Mouse (Mus musculus): ENCODE measurements around the gene Emc10.

Emc10 gene

GRCm38 (mm10) chr7:44525126-44525832, 28.9 kb upstream of the Emc10 start:
- no peak for DNase-seq (ENCODE audit: low read depth, low spot score)

DNA sequence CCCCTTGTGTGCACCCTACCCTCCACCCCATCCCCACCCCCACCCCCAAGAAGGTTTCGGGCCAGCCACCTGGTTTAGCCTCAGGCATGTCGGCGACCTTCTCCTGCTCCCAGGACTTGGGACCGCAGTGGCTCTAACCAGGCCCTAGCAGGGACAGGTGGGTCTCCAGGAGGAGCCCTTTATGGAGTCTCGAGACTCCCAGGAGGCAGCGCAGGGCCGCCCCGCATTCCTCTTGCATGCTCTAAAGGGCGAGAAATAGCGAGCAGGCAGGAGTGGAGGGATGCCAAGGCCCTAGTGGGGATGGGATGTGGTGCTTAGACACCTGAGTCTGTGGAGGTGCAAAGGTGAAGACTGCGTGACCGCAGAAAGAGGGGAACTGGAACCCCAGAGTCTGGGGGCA, 28.2 kb upstream of the Emc10 start, which contains the start of gene Mybpc2:
TSS of gene Mybpc2 (minus strand) at position 155 of the 400 bp plus-strand sequence.
- DNase-seq (ENCODE audit: low read depth, low spot score) = no peak

- no peak for DNase-seq (ENCODE audit: low read depth, low spot score)
Observed at GRCm38 (mm10) chr7:44523056-44523455, 26.7 kb upstream of the Emc10 start.

DNA sequence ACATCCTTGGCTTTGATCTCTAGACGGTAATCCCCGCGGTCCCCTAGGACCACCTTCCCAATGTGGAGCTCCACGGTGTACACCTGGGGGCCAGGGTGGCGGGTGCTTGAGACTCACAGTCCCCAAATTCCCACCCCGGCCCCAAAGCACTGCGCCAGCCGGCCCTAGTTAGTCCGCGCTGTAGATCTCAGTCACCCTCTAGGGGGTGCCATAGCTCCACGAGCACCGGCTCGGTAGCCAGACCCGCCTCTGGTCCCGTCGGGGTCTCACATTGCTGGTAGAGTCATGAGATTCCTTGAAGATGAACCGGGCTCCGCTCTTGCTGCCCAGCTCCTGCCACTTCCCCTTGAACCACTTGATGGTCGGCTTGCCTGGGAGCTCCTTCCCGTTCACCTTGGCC, 25.4 kb upstream of the Emc10 start:
- no peak for DNase-seq (ENCODE audit: low read depth, low spot score)

DNA sequence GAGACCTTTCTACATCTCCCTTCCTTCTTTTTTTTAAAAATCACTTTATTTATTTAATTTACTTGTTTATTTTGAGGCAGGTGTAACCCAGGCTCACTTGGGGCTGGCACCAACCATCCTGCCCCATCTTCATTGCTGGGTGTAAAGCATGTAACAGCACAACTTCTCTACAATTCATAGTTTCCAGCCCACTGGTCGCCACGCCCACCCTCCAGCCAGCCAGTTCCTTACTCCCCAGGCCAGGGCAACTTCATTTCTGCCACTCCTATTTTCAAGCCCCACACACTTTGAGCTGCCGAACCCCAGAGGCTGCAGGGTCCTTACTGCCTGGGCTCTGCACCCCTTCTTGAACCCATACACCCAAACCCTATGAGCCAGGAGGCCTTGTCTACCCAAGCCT, 24.7 kb upstream of the Emc10 start:
- no peak for DNase-seq (ENCODE audit: low read depth, low spot score)

GRCm38 (mm10) chr7:44519240-44519913, 23.0 kb upstream of the Emc10 start:
- no peak for DNase-seq (ENCODE audit: low read depth, low spot score)

DNA sequence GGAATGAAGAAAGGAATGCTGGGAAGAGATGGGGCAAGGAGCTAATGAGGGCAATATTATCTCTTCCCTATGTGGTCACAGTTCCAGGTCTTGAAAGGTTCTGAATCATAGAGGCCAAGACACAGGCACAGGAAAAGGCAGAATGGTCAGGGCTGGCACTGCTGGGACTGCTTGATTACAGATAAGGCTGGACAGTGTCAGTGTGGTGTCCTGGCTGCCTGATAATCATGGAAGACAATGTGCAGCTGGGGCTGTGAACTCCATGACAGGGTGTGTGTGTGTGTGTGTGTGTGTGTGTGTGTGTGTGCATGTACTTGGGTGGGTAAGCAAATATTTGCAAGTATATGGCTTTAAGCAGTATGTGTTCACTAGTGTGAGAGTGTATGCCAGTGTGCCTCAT, 11.2 kb upstream of the Emc10 start:
- no peak for DNase-seq (ENCODE audit: low read depth, low spot score)

DNA sequence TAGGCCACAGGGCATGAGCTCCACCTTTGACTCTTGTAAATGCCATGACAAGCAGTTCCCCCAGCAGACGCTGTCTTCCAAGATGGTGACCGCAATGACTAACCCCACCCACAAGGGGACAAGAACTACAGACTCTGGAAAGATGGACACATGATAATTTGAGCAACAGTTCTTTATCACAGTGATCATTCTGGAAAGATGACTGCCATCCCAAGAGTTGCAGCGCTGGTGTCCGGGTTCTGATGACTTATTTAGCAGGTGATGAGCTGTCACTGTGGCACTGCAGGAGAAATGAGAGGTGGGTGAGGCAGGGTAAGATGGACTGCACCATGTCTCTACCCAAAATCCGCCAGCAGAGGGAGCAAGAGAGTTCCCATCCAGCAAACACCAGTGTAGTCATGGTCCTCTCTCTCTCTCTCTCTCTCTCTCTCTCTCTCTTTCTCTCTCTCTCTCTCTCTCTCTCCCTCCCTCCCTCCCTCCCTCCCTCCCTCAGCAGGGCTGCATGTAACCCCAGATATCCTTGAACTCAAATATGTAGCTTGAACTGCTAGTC, 5.3 kb upstream of the Emc10 start:
- peak; percentile 76 for DNase-seq (ENCODE audit: low read depth, low spot score)

GRCm38 (mm10) chr7:44500046-44500445, 3.7 kb upstream of the Emc10 start:
- DNase-seq (ENCODE audit: low read depth, low spot score) = no peak

GRCm38 (mm10) chr7:44498922-44499321, 2.6 kb upstream of the Emc10 start:
- no peak for DNase-seq (ENCODE audit: low read depth, low spot score)

DNA sequence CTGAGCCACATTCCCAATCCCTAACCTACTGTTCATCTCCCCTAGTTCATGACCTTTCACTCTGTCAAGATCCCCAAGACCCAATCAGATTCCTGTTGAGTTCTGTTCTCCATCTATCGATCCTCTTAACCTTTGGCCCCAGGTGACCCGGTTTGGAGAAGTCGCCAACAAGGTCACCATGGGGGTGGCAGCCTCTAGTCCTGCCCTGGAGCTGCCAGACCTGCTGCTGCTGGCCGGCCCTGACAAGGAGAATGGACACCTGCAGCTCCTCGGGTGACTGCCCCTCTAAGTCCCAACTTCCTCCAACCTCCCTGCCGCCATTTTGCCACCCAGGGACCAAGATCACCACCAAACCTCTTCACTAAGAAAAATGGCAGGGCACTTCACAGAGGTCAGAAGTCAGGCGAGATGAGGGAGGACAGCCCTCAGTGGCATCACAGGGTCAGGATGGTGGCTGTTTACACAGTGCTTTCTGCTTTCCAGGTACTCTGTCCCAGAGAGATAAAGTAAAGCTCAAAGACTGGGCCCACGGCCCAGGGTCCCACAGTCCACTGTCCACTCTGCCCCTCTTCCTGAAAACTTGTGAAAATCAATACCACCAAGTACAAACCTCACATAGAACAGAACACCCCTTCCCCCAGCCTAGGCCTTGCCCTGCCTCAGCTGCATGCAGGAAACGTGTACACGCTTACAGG, 1.2 kb upstream of the Emc10 start:
- DNase-seq (ENCODE audit: low read depth, low spot score) = no peak

DNA sequence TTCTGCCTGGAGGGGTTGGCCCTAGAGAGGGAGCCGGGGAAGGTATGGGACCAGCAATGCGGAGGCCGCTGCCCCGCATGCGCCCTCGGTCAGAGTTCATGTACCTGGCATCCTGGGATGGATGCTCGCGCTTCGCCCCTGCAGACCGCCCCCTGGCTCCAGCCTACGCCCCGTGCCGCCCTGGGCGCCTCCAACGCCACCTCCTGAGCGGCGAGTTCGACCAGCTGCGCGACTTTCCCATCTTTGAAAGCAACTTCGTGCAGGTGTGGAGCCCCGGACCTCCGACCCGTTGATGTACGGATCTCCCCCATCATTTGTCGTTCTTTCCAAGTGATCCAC, 411 bp upstream of the Emc10 start:
- no peak for DNase-seq (ENCODE audit: low read depth, low spot score)

DNA sequence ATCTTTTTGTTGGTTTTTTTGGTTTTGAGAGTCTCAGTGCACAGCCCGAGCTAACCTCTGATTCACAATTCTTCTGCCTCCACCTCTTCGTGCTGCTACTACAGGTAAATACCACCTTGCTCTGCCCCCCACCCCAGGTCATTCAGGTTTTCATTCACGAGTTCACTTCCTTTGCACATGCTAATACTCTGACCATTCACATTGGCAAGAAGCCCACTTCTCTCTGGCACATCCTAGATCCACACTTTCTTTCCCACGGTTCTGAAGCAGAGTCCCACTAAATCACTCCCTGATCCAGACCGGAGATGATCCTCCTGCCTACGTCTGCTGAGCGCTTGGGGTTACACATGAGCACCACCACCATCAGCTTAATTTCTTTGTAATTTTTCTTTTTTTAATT, 1.2 kb downstream of the Emc10 start:
- no peak for DNase-seq (ENCODE audit: low read depth, low spot score)

DNA sequence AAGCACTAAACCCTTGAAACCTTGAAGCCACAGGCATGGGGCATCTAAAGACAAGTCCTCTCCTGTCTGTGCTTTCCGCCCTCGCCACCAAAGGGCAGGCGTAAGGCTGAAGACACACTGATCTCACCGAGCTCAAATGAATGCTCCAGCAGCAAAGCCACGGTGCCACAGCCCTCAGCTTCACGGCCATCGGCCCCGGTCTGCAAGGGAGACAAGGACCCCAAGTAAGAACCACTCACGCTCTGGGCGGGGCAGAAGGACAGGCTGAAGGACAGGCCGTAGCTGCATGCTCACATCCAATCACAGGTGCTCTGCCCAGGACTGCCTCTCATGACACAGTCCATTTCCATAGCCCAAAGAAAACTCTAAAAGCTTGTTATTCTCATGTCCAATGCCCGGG, 1.6 kb downstream of the Emc10 start:
- no peak for DNase-seq (ENCODE audit: low read depth, low spot score)

DNA sequence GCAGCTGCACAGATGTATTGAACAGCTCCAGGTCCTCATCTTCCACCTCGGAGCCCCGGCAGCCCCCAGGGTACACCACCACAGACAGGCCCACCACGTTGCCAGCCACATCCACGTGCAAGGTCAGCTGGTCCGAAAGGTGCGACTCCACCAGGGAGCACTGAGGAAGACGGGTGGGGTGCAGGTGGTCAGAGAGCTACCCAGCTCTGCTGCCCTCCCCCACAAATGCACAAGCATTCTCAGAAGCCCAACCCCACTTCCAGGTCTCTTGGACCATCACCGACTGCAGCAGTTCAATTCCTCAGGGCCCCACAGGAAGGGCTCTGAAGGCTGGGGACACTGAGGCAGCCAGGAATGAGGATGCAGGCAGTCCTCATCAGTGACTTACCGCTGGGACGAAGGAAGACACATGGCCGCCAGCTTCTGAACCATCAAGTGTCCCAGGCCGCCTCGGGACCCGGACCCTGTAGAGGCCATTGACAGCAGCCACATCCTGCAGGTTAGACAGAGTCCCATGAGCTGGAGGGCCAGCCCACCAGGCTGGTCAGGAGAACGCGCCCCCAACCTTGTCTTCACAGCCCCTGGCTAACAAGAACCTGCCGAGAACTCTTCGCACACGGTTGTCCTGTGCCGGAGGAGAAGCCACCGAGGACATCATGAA, 4.0 kb downstream of the Emc10 start:
- DNase-seq (ENCODE audit: low read depth, low spot score) = no peak

GRCm38 (mm10) chr7:44491391-44491790, 4.9 kb downstream of the Emc10 start:
- DNase-seq (ENCODE audit: low read depth, low spot score) = no peak

- DNase-seq (ENCODE audit: low read depth, low spot score) = no peak
Observed at GRCm38 (mm10) chr7:44490281-44490680, 6.0 kb downstream of the Emc10 start.

GRCm38 (mm10) chr7:44488545-44488944, 7.8 kb downstream of the Emc10 start:
- no peak for DNase-seq (ENCODE audit: low read depth, low spot score)

DNA sequence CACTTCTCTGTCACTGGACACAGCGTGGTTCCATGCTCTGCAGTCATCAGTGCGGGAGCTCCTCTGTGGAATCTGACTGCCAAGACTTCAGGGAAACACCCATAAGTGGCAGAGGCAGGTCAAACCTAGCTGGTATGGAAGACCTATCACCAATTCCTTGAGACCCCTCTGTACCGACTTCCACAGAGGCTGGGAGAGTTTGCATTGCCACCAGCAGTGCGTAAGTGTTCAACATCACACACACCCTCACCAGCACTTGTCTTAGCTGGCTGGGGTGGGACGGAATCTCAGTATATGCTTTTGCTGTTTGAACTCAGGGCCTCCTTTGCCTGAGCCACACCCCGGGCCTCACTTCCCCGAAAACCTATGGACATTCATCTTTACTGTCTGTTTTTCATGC, 8.4 kb downstream of the Emc10 start:
- no peak for DNase-seq (ENCODE audit: low read depth, low spot score)

- DNase-seq (ENCODE audit: low read depth, low spot score) = no peak
Observed at GRCm38 (mm10) chr7:44486927-44487575, 9.3 kb downstream of the Emc10 start.

- no peak for DNase-seq (ENCODE audit: low read depth, low spot score)
Observed at GRCm38 (mm10) chr7:44485572-44486195, 10.6 kb downstream of the Emc10 start.
